Mouse (Mus musculus): ENCODE measurements around the gene Actg2. TPM values are rescaled to one million over a fixed set of nuclear protein-coding genes. Genes with fewer than 3 reads are reported as not detected.

Actg2 gene
- total RNA-seq, 1 experiment, result 6.6 TPM

- Histone ChIP-seq H3K36me3 (ENCODE audit: control insufficient read depth, insufficient read depth, low read length, poor library complexity, severe bottlenecking) (no peaks in the 10 kb centered on the region), H3K27ac (ENCODE audit: insufficient read depth, low read depth, low read length, poor library complexity, severe bottlenecking) (no peak overlapping the region), H3K9ac (ENCODE audit: insufficient read depth, low read depth, low read length, poor library complexity, severe bottlenecking) (0 out of 2 replicates have a peak overlapping the region, but pooled peaks have one; percentile 52), H3K4me1 (ENCODE audit: control insufficient read depth in 2 of 2, insufficient read depth in 2 of 2, low read length in 2 of 2, poor library complexity in 1 of 2) (peaks cover 0 to 3% of the 10 kb centered on the region in 2 experiments; a peak in 1 of 4 replicates), H3K4me3 (ENCODE audit: insufficient read depth in 1 of 2, low read depth in 1 of 2, low read length in 2 of 2, poor library complexity in 1 of 2, severe bottlenecking in 1 of 2) (peak overlapping the region in 1 of 2 experiments; percentile 83; a peak in 2 of 4 replicates), H3K9me3 (ENCODE audit: control insufficient read depth, insufficient read depth, low read depth, low read length) (no peaks in the 10 kb centered on the region)
- no peak for DNase-seq (ENCODE audit: low read depth, low spot score)
- in situ Hi-C loops (cut with MboI; ENCODE audit: low sequenced_read_pairs in 2 of 2, unreplicated experiment in 2 of 2), result no loop called here
- TF ChIP-seq CHD2 (IDR thresholded peaks at IDR 0.05; ENCODE audit: low read depth, low read length) (no peak), ZC3H11A (IDR thresholded peaks at IDR 0.05; ENCODE audit: borderline replicate concordance, low read depth, low read length) (no peak), MAFK (IDR thresholded peaks at IDR 0.05; ENCODE audit: insufficient read depth, low read depth, low read length) (no peak), ZNF384 (IDR thresholded peaks at IDR 0.05; ENCODE audit: low read depth, low read length) (no peak), HCFC1 (IDR thresholded peaks at IDR 0.05; ENCODE audit: borderline replicate concordance, insufficient read depth, low read length) (no peak)
These were observed 30.5 kb downstream of the Actg2 start for GRCm38 (mm10) chr6:83505554-83505953.

GRCm38 (mm10) chr6:83503361-83503760 is 32.7 kb downstream of the Actg2 start:
- Histone ChIP-seq H3K36me3 (ENCODE audit: control insufficient read depth, insufficient read depth, low read length, poor library complexity, severe bottlenecking) (no peaks in the 10 kb centered on the region), H3K4me3 (ENCODE audit: insufficient read depth in 1 of 2, low read depth in 1 of 2, low read length in 2 of 2, poor library complexity in 1 of 2, severe bottlenecking in 1 of 2) (no peak overlapping the region), H3K9me3 (ENCODE audit: control insufficient read depth, insufficient read depth, low read depth, low read length) (no peaks in the 10 kb centered on the region), H3K27ac (ENCODE audit: insufficient read depth, low read depth, low read length, poor library complexity, severe bottlenecking) (no peak overlapping the region), H3K4me1 (ENCODE audit: control insufficient read depth in 2 of 2, insufficient read depth in 2 of 2, low read length in 2 of 2, poor library complexity in 1 of 2) (peaks cover 0 to 3% of the 10 kb centered on the region in 2 experiments; a peak in 1 of 4 replicates), H3K9ac (ENCODE audit: insufficient read depth, low read depth, low read length, poor library complexity, severe bottlenecking) (no peak overlapping the region)
- in situ Hi-C loops (cut with MboI; ENCODE audit: low sequenced_read_pairs in 2 of 2, unreplicated experiment in 2 of 2), result no loop called here
- DNase-seq (ENCODE audit: low read depth, low spot score), result no peak
- no peak for TF ChIP-seq ZNF384 (IDR thresholded peaks at IDR 0.05; ENCODE audit: low read depth, low read length)
- TF ChIP-seq MAFK (IDR thresholded peaks at IDR 0.05; ENCODE audit: insufficient read depth, low read depth, low read length), result no peak
- no peak for TF ChIP-seq ZC3H11A (IDR thresholded peaks at IDR 0.05; ENCODE audit: borderline replicate concordance, low read depth, low read length)
- TF ChIP-seq CHD2 (IDR thresholded peaks at IDR 0.05; ENCODE audit: low read depth, low read length), result no peak
- TF ChIP-seq HCFC1 (IDR thresholded peaks at IDR 0.05; ENCODE audit: borderline replicate concordance, insufficient read depth, low read length), result no peak

GRCm38 (mm10) chr6:83502656-83503055 is 33.4 kb downstream of the Actg2 start:
- Histone ChIP-seq H3K36me3 (ENCODE audit: control insufficient read depth, insufficient read depth, low read length, poor library complexity, severe bottlenecking) (no peaks in the 10 kb centered on the region), H3K4me3 (ENCODE audit: insufficient read depth in 1 of 2, low read depth in 1 of 2, low read length in 2 of 2, poor library complexity in 1 of 2, severe bottlenecking in 1 of 2) (no peak overlapping the region), H3K4me1 (ENCODE audit: control insufficient read depth in 2 of 2, insufficient read depth in 2 of 2, low read length in 2 of 2, poor library complexity in 1 of 2) (peaks cover 0 to 3% of the 10 kb centered on the region in 2 experiments; a peak in 1 of 4 replicates), H3K9me3 (ENCODE audit: control insufficient read depth, insufficient read depth, low read depth, low read length) (no peaks in the 10 kb centered on the region), H3K27ac (ENCODE audit: insufficient read depth, low read depth, low read length, poor library complexity, severe bottlenecking) (no peak overlapping the region), H3K9ac (ENCODE audit: insufficient read depth, low read depth, low read length, poor library complexity, severe bottlenecking) (no peak overlapping the region)
- in situ Hi-C loops (cut with MboI; ENCODE audit: low sequenced_read_pairs in 2 of 2, unreplicated experiment in 2 of 2), result no loop called here
- TF ChIP-seq MAFK (IDR thresholded peaks at IDR 0.05; ENCODE audit: insufficient read depth, low read depth, low read length), result no peak
- no peak for TF ChIP-seq ZC3H11A (IDR thresholded peaks at IDR 0.05; ENCODE audit: borderline replicate concordance, low read depth, low read length)
- TF ChIP-seq HCFC1 (IDR thresholded peaks at IDR 0.05; ENCODE audit: borderline replicate concordance, insufficient read depth, low read length), result no peak
- no peak for TF ChIP-seq CHD2 (IDR thresholded peaks at IDR 0.05; ENCODE audit: low read depth, low read length)
- TF ChIP-seq ZNF384 (IDR thresholded peaks at IDR 0.05; ENCODE audit: low read depth, low read length), result no peak
- no peak for DNase-seq (ENCODE audit: low read depth, low spot score)

- no peak for TF ChIP-seq ZNF384 (IDR thresholded peaks at IDR 0.05; ENCODE audit: low read depth, low read length)
- TF ChIP-seq ZC3H11A (IDR thresholded peaks at IDR 0.05; ENCODE audit: borderline replicate concordance, low read depth, low read length), result no peak
- no peak for TF ChIP-seq MAFK (IDR thresholded peaks at IDR 0.05; ENCODE audit: insufficient read depth, low read depth, low read length)
- TF ChIP-seq CHD2 (IDR thresholded peaks at IDR 0.05; ENCODE audit: low read depth, low read length), result no peak
- no peak for TF ChIP-seq HCFC1 (IDR thresholded peaks at IDR 0.05; ENCODE audit: borderline replicate concordance, insufficient read depth, low read length)
- Histone ChIP-seq H3K9ac (ENCODE audit: insufficient read depth, low read depth, low read length, poor library complexity, severe bottlenecking) (no peak overlapping the region), H3K4me1 (ENCODE audit: control insufficient read depth in 2 of 2, insufficient read depth in 2 of 2, low read length in 2 of 2, poor library complexity in 1 of 2) (no peaks in the 10 kb centered on the region), H3K27ac (ENCODE audit: insufficient read depth, low read depth, low read length, poor library complexity, severe bottlenecking) (no peak overlapping the region), H3K36me3 (ENCODE audit: control insufficient read depth, insufficient read depth, low read length, poor library complexity, severe bottlenecking) (no peaks in the 10 kb centered on the region), H3K4me3 (ENCODE audit: insufficient read depth in 1 of 2, low read depth in 1 of 2, low read length in 2 of 2, poor library complexity in 1 of 2, severe bottlenecking in 1 of 2) (no peak overlapping the region), H3K9me3 (ENCODE audit: control insufficient read depth, insufficient read depth, low read depth, low read length) (no peaks in the 10 kb centered on the region)
- no peak for DNase-seq (ENCODE audit: low read depth, low spot score)
- in situ Hi-C loops (cut with MboI; ENCODE audit: low sequenced_read_pairs in 2 of 2, unreplicated experiment in 2 of 2), result no loop called here
These were observed 34.3 kb downstream of the Actg2 start for GRCm38 (mm10) chr6:83501524-83502310.

Data from ES-E14 (cell line).